Mouse (Mus musculus) small intestine, adult 2 months (tissue): Measurements from ENCODE around the gene Nup153. TPM values are rescaled to one million over a fixed set of nuclear protein-coding genes. Genes with fewer than 3 reads are reported as not detected.

ENCODE experiments used
- H3K27ac ChIP-seq: fragments of 200-500 bp; 2 replicates; pipeline ENCODE4 v1.5.1; 2012; ENCODE audit warnings: low read depth, low read length, control low read depth, inconsistent platforms; ENCODE audit not compliant: insufficient read depth
- H3K27me3 ChIP-seq: fragments of 200-500 bp; 2 replicates; pipeline ENCODE4 v1.6.1; 2012; ENCODE audit warnings: mild to moderate bottlenecking, moderate library complexity, low read length, inconsistent platforms; ENCODE audit not compliant: control insufficient read depth, insufficient read depth
- H3K36me3 ChIP-seq: fragments of 200-500 bp; 2 replicates; pipeline ENCODE4 v1.6.1; 2012; ENCODE audit warnings: mild to moderate bottlenecking, low read length, control low read depth, inconsistent platforms; ENCODE audit not compliant: control insufficient read depth, insufficient read depth
- H3K4me1 ChIP-seq: fragments of 200-500 bp; 2 replicates; pipeline ENCODE4 v1.6.1; 2012; ENCODE audit warnings: low read length, inconsistent platforms, mixed read lengths; ENCODE audit not compliant: control insufficient read depth, insufficient read depth, insufficient read length
- H3K4me3 ChIP-seq: fragments of 200-500 bp; 2 replicates; pipeline ENCODE4 v1.5.1; 2012; ENCODE audit warnings: low read depth, mild to moderate bottlenecking, control low read depth, inconsistent platforms, low read length, moderate library complexity
- CTCF ChIP-seq: fragments of 200-500 bp; IDR thresholded peaks from 2 replicates; pipeline ENCODE4 v1.5.1; 2012; ENCODE audit warnings: low read depth, mild to moderate bottlenecking, control low read depth, inconsistent platforms, low read length, moderate library complexity, mixed read lengths; ENCODE audit not compliant: insufficient replicate concordance, insufficient read length; ENCODE audit errors: extremely low read depth
- POLR2A ChIP-seq: fragments of 200-500 bp; IDR thresholded peaks from 2 replicates; pipeline ENCODE4 v1.6.1; 2012; ENCODE audit warnings: low read depth, mild to moderate bottlenecking, control low read depth, inconsistent platforms, low read length, moderate library complexity
- WGBS: fragments of 180-500 bp; shearing (Covaris S2); methylation state at CpG from one replicate; pipeline ENCODE4 v1.1.7; 2018; 5-methylcytosine and 5-hydroxymethylcytosine counted together
- polyA plus RNA-seq: library from polyadenylated mRNA; depleted of rRNA; stranded (reverse); fragments of >200 nt; gene quantifications from 2 replicates; pipeline ENCODE4 v1.2.3, GENCODE M21; 2012

The Nup153 gene
- polyA plus RNA-seq, 1 experiment: 32.5 TPM

DNA sequence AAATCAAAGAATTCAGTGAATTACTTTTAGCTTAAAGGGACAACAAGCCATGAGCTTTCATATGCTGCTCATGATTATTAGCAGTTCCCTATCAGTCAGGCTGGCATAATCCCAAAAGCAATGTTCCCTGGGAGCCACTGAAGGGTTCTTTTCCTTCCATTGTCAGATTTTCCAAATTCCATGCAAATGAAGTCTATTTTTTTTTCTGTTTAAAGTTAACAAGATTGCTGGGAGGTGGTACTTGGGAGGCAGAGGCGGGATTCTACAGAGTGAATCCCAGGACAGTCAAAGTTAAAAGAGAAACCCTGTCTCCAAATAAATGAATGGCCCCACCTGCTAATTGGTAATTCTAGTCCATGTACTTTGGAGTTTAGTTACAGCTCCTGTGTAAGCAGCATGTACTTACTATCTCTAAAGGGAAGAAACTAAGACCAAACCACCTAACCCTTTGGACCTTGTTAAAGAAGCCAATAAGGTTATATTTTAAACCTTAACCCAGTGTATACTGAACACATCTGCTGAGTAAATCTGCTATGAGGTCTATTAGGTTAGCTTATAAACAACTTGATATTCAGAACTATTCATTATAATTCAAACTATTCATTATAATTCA lies 32.3 kb downstream of the Nup153 start:
- H3K4me1 ChIP-seq: peaks cover 6% of the 10 kb centered on the region; the same call in 1 of the 2 replicates
- TF ChIP-seq POLR2A: no peak
- no peak for TF ChIP-seq CTCF
- WGBS: 21% methylated on average over 1 of the region's 1 CpGs
- no peak overlapping the region for H3K4me3 ChIP-seq
- no peaks in the 10 kb centered on the region for H3K27me3 ChIP-seq
- H3K27ac ChIP-seq: peak overlapping the region; percentile 83
- peaks cover 18% of the 10 kb centered on the region for H3K36me3 ChIP-seq

DNA sequence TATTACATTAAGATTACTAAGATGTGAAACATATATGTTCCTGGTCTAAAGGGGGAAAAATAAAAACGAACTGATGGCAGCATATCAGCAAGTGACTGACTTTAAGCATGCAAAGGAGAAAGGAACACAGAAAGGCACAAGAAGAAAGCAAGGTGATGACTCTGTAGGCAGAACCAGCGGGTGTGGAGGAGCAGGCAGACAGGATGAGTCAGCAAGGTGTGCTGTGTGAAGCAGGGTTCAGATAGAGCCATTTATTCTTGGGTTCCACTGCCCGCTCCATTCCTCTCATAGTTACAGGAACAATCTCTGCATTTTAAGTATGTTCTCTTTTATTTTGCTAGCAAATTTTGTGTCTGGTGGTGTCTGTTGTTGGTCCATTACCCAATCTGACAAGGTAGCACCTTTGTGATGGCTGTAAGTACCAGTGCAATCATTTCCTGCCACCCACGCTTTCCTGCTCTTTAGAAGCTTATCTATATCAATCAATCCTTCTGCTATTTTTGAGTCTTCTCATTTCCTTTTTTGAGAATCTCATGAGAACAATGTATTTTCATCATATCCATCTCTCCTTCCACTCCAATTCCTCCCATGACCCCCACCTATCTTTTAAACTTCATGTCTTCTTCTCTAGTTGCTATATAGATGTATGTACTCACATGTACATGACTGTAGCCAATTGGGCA lies 37.0 kb downstream of the Nup153 start:
- no peaks in the 10 kb centered on the region for H3K4me1 ChIP-seq
- no peak for TF ChIP-seq POLR2A
- TF ChIP-seq CTCF: no peak
- WGBS: 52% methylated on average over 4 of the region's 4 CpGs
- H3K27ac ChIP-seq: peak overlapping the region; percentile 47
- no peaks in the 10 kb centered on the region for H3K27me3 ChIP-seq
- no peak overlapping the region for H3K4me3 ChIP-seq
- peaks cover 22% of the 10 kb centered on the region for H3K36me3 ChIP-seq

DNA sequence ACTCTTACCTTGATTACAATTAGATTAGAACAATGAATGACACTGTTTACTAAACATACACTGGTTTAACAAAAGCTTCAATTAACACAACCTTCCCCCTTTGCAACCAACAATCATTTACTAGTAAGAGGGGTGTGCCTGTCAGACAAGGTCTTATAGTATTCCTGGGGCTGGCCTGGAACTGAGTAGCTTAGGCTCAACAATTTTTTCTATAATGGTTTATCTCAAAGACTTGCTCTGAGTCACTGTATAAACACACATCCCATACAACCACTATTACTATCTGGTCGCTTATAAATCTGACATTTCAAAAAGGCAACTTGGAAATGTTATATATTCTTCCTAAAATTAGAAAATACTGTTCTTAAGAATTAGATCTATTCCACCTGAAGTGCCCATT lies 44.4 kb downstream of the Nup153 start:
- WGBS: 36% methylated on average over 1 of the region's 1 CpGs

DNA sequence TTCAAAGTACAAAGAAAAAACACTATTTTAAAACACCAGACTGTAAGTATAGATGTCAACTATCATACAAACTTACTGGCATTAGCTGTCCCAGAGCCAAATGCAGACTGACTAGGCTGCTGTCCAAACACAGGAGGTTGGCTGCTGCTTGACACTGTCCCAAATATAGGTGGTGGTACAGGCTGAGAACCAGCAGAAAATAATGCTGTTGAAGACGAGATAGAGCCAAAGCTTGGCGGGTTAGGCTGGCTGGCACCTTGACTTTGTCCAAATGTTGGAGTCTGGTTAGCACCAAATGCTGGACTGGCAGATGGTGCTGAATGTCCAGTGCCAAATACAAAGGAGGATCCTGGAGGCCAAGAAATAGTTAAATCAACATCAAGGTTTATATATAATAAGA lies 44.8 kb downstream of the Nup153 start:
- 72% methylated on average over 2 of the region's 2 CpGs for WGBS
- H3K27me3 ChIP-seq: no peaks in the 10 kb centered on the region
- no peak for TF ChIP-seq CTCF
- TF ChIP-seq POLR2A: no peak
- H3K4me1 ChIP-seq: peaks cover 9% of the 10 kb centered on the region; the same call in 1 of the 2 replicates
- H3K27ac ChIP-seq: no peak overlapping the region
- no peak overlapping the region for H3K4me3 ChIP-seq
- peaks cover 38% of the 10 kb centered on the region for H3K36me3 ChIP-seq

More for the DNA sequence above, 44.4 kb downstream of the Nup153 start:
- Histone ChIP-seq H3K4me1 (peaks cover 9% of the 10 kb centered on the region; the same call in 1 of the 2 replicates), H3K36me3 (peaks cover 36% of the 10 kb centered on the region), H3K27ac (peak overlapping the region; percentile 53; the same call in 1 of the 2 replicates), H3K4me3 (no peak overlapping the region), H3K27me3 (no peaks in the 10 kb centered on the region)
- no peak for TF ChIP-seq POLR2A
- TF ChIP-seq CTCF: no peak

DNA sequence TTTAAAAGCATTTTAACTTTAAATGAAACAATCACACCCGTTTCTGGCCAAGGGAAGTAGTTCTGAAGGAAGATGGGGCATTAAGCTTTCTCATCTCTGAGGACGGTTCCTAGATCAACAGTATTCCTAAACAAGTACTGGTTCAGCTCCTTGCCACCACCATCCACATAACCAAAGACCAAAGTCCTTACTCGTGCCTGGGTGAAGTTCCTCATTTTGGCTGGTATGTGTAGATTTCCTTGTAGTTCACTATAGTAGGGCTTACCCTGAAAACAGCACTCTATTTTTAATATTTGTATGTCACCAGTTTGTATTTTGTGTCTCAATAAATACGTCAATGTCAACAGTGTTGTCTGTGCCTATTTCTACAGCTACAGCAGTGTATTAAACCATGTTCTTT lies 50.0 kb downstream of the Nup153 start:
- peaks cover 45% of the 10 kb centered on the region for H3K36me3 ChIP-seq
- H3K27ac ChIP-seq: no peak overlapping the region
- H3K27me3 ChIP-seq: no peaks in the 10 kb centered on the region
- 66% methylated on average over 4 of the region's 4 CpGs for WGBS
- H3K4me3 ChIP-seq: no peak overlapping the region
- 0 out of 2 replicates have a peak, but pooled peaks cover 2% of the 10 kb centered on the region for H3K4me1 ChIP-seq
- TF ChIP-seq POLR2A (no peak), CTCF (no peak)

DNA sequence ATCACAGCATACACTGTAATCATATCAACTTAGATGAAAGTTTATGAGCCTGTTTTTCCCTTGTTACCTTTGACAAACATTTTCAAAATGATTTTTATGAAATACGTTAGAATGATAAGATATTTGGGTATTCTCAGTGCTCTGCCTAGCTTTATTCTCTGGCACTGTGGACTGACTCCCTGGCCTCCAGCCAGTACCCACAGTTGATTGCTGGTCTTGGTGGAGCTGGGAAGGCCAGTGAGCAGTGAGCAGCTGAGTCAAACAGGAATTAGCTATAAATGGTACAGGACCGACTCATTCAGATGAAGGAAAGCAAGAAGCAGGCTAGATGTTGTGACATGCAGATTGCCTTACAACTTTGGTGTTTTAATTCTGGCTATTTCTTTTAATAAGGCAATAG lies 53.1 kb downstream of the Nup153 start:
- Histone ChIP-seq H3K4me1 (peaks cover 6% of the 10 kb centered on the region; the same call in 1 of the 2 replicates), H3K27ac (no peak overlapping the region), H3K27me3 (no peaks in the 10 kb centered on the region; the same call in 1 of the 2 replicates), H3K4me3 (no peak overlapping the region), H3K36me3 (peaks cover 44% of the 10 kb centered on the region)
- no peak for TF ChIP-seq POLR2A
- no peak for TF ChIP-seq CTCF
- 41% methylated on average over 2 of the region's 2 CpGs for WGBS

DNA sequence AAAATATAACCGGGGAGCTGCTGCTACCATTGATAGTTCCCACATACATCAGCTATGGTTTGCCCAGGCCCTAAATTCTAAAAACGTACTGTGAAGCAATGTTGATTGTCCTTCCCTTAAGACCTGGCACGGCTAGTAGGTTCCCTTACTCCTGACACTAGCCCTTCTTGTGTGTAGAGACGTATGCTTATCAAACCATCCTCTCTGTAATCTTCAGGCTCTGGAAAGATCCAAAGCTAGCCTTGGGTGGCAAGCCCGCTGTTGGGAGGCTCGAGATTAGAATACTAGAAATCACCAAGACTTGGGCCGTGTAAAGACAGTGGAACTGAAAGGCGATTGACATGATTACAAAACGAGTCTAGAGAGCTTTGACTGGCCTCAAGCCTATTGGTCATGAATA lies 57.2 kb downstream of the Nup153 start:
- 34% methylated on average over 9 of the region's 9 CpGs for WGBS
- Histone ChIP-seq H3K27me3 (no peaks in the 10 kb centered on the region; the same call in 1 of the 2 replicates), H3K4me3 (peak overlapping the region; percentile 14; the same call in 1 of the 2 replicates), H3K27ac (peak overlapping the region; percentile 35; the same call in 1 of the 2 replicates), H3K36me3 (peaks cover 27% of the 10 kb centered on the region), H3K4me1 (peaks cover 3% of the 10 kb centered on the region; the same call in 1 of the 2 replicates)
- TF ChIP-seq POLR2A: no peak
- no peak for TF ChIP-seq CTCF
